Comparison of ENCODE assay signal across 9 mouse cellular contexts in genomic region chr11:46039335-46039734, GRCm38 (mm10). TPM values are rescaled to one million over a fixed set of nuclear protein-coding genes. Genes with fewer than 3 reads are reported as not detected.
DNase-seq lines count a peak whose midpoint lies in the region; ATAC-seq lines count a peak whose summit lies in the region.
"Had no signal": no experiment of that assay in that cellular context is flagged by ENCODE, and none has a peak within 500 bp of the region (broad histone marks: within the 10 kb centered on the region; RNA-seq: fewer than 3 reads in every experiment).

No protein-coding gene starts in this region.

- WGBS in heart, embryonic 15.5 days: 51% methylated on average over 11 of the region's 11 CpGs
- WGBS in heart, embryonic 10.5 days: 63% methylated on average over 11 of the region's 11 CpGs
- WGBS in midbrain, embryonic 13.5 days: 78% methylated on average over 11 of the region's 11 CpGs

- no peak for ATAC-seq in heart, embryonic 15.5 days (replicated peaks; ENCODE audit: insufficient number of reproducible peaks, insufficient read depth, low FRiP score, low read depth)
- peak; percentile 65 for ATAC-seq in CD4-positive, CD25-positive, alpha-beta regulatory T cell, adult 4 months
- no peak for ATAC-seq in megakaryocyte, adult 5-6 weeks (ENCODE audit: poor library complexity, severe bottlenecking)
- no peak for ATAC-seq in midbrain, embryonic 13.5 days

- H3K27ac ChIP-seq in heart, embryonic 15.5 days: no peak overlapping the region
- no peak overlapping the region for H3K27ac ChIP-seq in heart, embryonic 10.5 days
- H3K27ac ChIP-seq in midbrain, embryonic 13.5 days: no peak overlapping the region

- H3K4me1 ChIP-seq in heart, embryonic 15.5 days (replicated peaks): peaks cover 3% of the 10 kb centered on the region; the same call in 1 of the 2 replicates
- peaks cover 10% of the 10 kb centered on the region; the same call in 1 of the 2 replicates for H3K4me1 ChIP-seq in heart, embryonic 10.5 days
- no peaks in the 10 kb centered on the region for H3K4me1 ChIP-seq in midbrain, embryonic 13.5 days (replicated peaks)

- 0 out of 2 replicates have a peak overlapping the region, but pooled peaks have one; percentile 1 for H3K4me2 ChIP-seq in heart, embryonic 15.5 days
- no peak overlapping the region for H3K4me2 ChIP-seq in midbrain, embryonic 13.5 days (replicated peaks)

- H3K9me3 ChIP-seq in heart, embryonic 15.5 days (replicated peaks): no peaks in the 10 kb centered on the region
- H3K9me3 ChIP-seq in heart, embryonic 10.5 days: no peaks in the 10 kb centered on the region
- H3K9me3 ChIP-seq in midbrain, embryonic 13.5 days: no peaks in the 10 kb centered on the region

- no peak for DNase-seq in heart, embryonic 10.5 days (ENCODE audit: low spot score)
- peak; percentile 47 for DNase-seq in brain, adult 2 months (ENCODE audit: low read depth, low spot score)
- peak; percentile 69 to 73 for DNase-seq in kidney, postnatal 25 days
- no peak for DNase-seq in cerebellum, adult 18-20 months

- H3K27me3 ChIP-seq in heart, embryonic 15.5 days: no peaks in the 10 kb centered on the region
- H3K27me3 ChIP-seq in heart, embryonic 10.5 days (ENCODE audit: insufficient read depth, poor library complexity, severe bottlenecking): no peaks in the 10 kb centered on the region
- no peaks in the 10 kb centered on the region for H3K27me3 ChIP-seq in midbrain, embryonic 13.5 days

- H3K9ac ChIP-seq in heart, embryonic 15.5 days: no peak overlapping the region
- H3K9ac ChIP-seq in midbrain, embryonic 13.5 days (replicated peaks): no peak overlapping the region

- H3K4me3 ChIP-seq in heart, embryonic 15.5 days: no peak overlapping the region
- no peak overlapping the region for H3K4me3 ChIP-seq in heart, embryonic 10.5 days
- H3K4me3 ChIP-seq in midbrain, embryonic 13.5 days (replicated peaks): no peak overlapping the region
- H3K4me3 ChIP-seq: erythroblast, embryonic 14.5 days had no signal

- no peaks in the 10 kb centered on the region for H3K36me3 ChIP-seq in heart, embryonic 15.5 days
- no peaks in the 10 kb centered on the region for H3K36me3 ChIP-seq in heart, embryonic 10.5 days
- no peaks in the 10 kb centered on the region for H3K36me3 ChIP-seq in midbrain, embryonic 13.5 days

RNA-seq across cellular contexts. Expression of gene Gm12166, which starts 12.8 kb away (rescaled TPM):
- polyA plus RNA-seq in heart, embryonic 15.5 days (2015; fragmentation: Nextera tagmentation; extraction: Ambion mirVana): 2.9 and 4.4 TPM in 2 replicates
- polyA plus RNA-seq in heart, embryonic 10.5 days (2016; fragmentation: Nextera tagmentation; extraction: Ambion mirVana): 4.3 and 4.5 TPM in 2 replicates
- polyA plus RNA-seq in CD4-positive, CD25-positive, alpha-beta regulatory T cell, adult 4 months (2017; shearing (Covaris generic)): 10 to 100 TPM; 14.3 to 43.4 TPM
- 28.1 and 37.2 TPM in 2 replicates for total RNA-seq in megakaryocyte, adult 5-6 weeks (2015)
- 12.4 and 44.5 TPM in 2 replicates for total RNA-seq in megakaryocyte, adult 5-6 weeks (2017)
- 6.1 and 7.1 TPM in 2 replicates for polyA plus RNA-seq in midbrain, embryonic 13.5 days (2015; fragmentation: Nextera tagmentation; extraction: Ambion mirVana)

RNA-seq across cellular contexts. Expression of gene Adam19, which starts 16.5 kb away (rescaled TPM):
- 19.6 and 26.5 TPM in 2 replicates for polyA plus RNA-seq in heart, embryonic 15.5 days (2015; fragmentation: Nextera tagmentation; extraction: Ambion mirVana)
- polyA plus RNA-seq in heart, embryonic 10.5 days (2016; fragmentation: Nextera tagmentation; extraction: Ambion mirVana): 24.2 and 32.9 TPM in 2 replicates
- 10 to 100 TPM; 60.6 to 85.0 TPM for polyA plus RNA-seq in CD4-positive, CD25-positive, alpha-beta regulatory T cell, adult 4 months (2017; shearing (Covaris generic))
- 27.9 and 29.8 TPM in 2 replicates for total RNA-seq in megakaryocyte, adult 5-6 weeks (2015)
- total RNA-seq in megakaryocyte, adult 5-6 weeks (2017): 21.9 and 27.3 TPM in 2 replicates
- 8.8 and 10.5 TPM in 2 replicates for polyA plus RNA-seq in midbrain, embryonic 13.5 days (2015; fragmentation: Nextera tagmentation; extraction: Ambion mirVana)

RNA-seq across cellular contexts. Expression of gene Sox30, which starts 59.2 kb away (rescaled TPM):
- 0.20 and 0.22 TPM in 2 replicates for polyA plus RNA-seq in heart, embryonic 15.5 days (2015; fragmentation: Nextera tagmentation; extraction: Ambion mirVana)
- 0.05 and 0.20 TPM in 2 replicates for polyA plus RNA-seq in heart, embryonic 10.5 days (2016; fragmentation: Nextera tagmentation; extraction: Ambion mirVana)
- not detected for polyA plus RNA-seq in CD4-positive, CD25-positive, alpha-beta regulatory T cell, adult 4 months (2017; shearing (Covaris generic))
- total RNA-seq in megakaryocyte, adult 5-6 weeks (2015): not detected in 2 replicates
- not detected in 2 replicates for total RNA-seq in megakaryocyte, adult 5-6 weeks (2017)
- polyA plus RNA-seq in midbrain, embryonic 13.5 days (2015; fragmentation: Nextera tagmentation; extraction: Ambion mirVana): 0.05 TPM in 1 of 2 replicates, not detected in the other
- polyA plus RNA-seq: erythroblast, embryonic 14.5 days had no signal

Comparison
In these comparisons a context has a peak if more than half of its experiments do, and no peak if none do; other contexts are left out.
1. DNase-seq: peak in brain, adult 2 months (single experiment) and kidney, postnatal 25 days (2 of 2); none in heart, embryonic 10.5 days (single experiment) and cerebellum, adult 18-20 months (0 of 2).